Mouse (Mus musculus) lung, postnatal 25 days (tissue): ENCODE measurements at regions not wholly inside any gene's neighbourhood (a gene's known extent, or its start where the extent isn't known, plus 50 kb on each side); places are given as distances from the start of the nearest gene placed in this dataset.

Source experiments
- DNase-seq: peaks from one replicate; pipeline ENCODE4 v3.0.0; 2022; ENCODE audit warnings: low spot score

- peak; percentile 28 for DNase-seq
Measured at GRCm38 (mm10) chr4:62890588-62891580, 74.5 kb upstream of the Zfp618 start.

GRCm38 (mm10) chr4:62912891-62913290, 52.5 kb upstream of the Zfp618 start:
- DNase-seq = no peak
